Mouse (Mus musculus) embryonic facial prominence, embryonic 12.5 days (tissue): Measurements from ENCODE around the gene Zdhhc16. TPM values are rescaled to one million over a fixed set of nuclear protein-coding genes. Genes with fewer than 3 reads are reported as not detected.
"Not testable (repeated sequence)": the region's sequence is repeated elsewhere in the genome, so short reads cannot be mapped to it uniquely, and the experiment has no call there.

Experiments used
- ATAC-seq: fragments of 200-750 bp; cut with Nextera tagmentation; 2 replicates; pipeline ENCODE4 v1.8.0; 2017; ENCODE audit not compliant: insufficient number of reproducible peaks, insufficient read depth, low FRiP score, low TSS enrichment
- H3K27ac ChIP-seq: fragments of 300-500 bp; sonication (generic); 2 replicates; pipeline ENCODE4 v1.5.1; 2016; ENCODE audit warnings: mild to moderate bottlenecking
- H3K27me3 ChIP-seq: fragments of 300-500 bp; sonication (generic); 2 replicates; pipeline ENCODE4 v1.6.1; 2016; ENCODE audit warnings: mild to moderate bottlenecking, moderate library complexity
- H3K36me3 ChIP-seq: fragments of 300-500 bp; sonication (generic); 2 replicates; pipeline ENCODE4 v1.6.1; 2016; ENCODE audit warnings: mild to moderate bottlenecking
- H3K4me1 ChIP-seq: fragments of 300-500 bp; sonication (generic); 2 replicates; pipeline ENCODE4 v1.6.1; 2016
- H3K4me2 ChIP-seq: fragments of 300-500 bp; sonication (generic); replicated peaks from 2 replicates; pipeline ENCODE4 v1.6.1; 2016; ENCODE audit warnings: mild to moderate bottlenecking, moderate library complexity
- H3K4me3 ChIP-seq: fragments of 300-500 bp; sonication (generic); 2 replicates; pipeline ENCODE4 v1.5.1; 2016; ENCODE audit warnings: mild to moderate bottlenecking
- H3K9ac ChIP-seq: fragments of 300-500 bp; sonication (generic); 2 replicates; pipeline ENCODE4 v1.6.1; 2016; ENCODE audit warnings: mild to moderate bottlenecking, moderate library complexity
- H3K9me3 ChIP-seq: fragments of 300-500 bp; sonication (generic); 2 replicates; pipeline ENCODE4 v1.6.1; 2016; ENCODE audit warnings: mild to moderate bottlenecking, moderate library complexity
- WGBS: fragments of 180-500 bp; shearing (Covaris S2); methylation state at CpG from one replicate; pipeline ENCODE4 v1.1.7; 2016; 5-methylcytosine and 5-hydroxymethylcytosine counted together
- polyA plus RNA-seq: library from polyadenylated mRNA; unstranded; fragments of >200 nt; fragmentation: Nextera tagmentation; extraction: Ambion mirVana; gene quantifications from 2 replicates; pipeline ENCODE4 v1.2.1, GENCODE M21; 2016

The Zdhhc16 gene
- polyA plus RNA-seq, 1 experiment from 2014 or later: 94.2 TPM

- no peak overlapping the region for H3K4me3 ChIP-seq
- ATAC-seq: no peak
- H3K9ac ChIP-seq: no peak overlapping the region
- H3K27ac ChIP-seq: no peak overlapping the region
- H3K36me3 ChIP-seq: no peaks in the 10 kb centered on the region
- H3K4me1 ChIP-seq: no peaks in the 10 kb centered on the region
- no peak overlapping the region for H3K4me2 ChIP-seq
- H3K27me3 ChIP-seq: no peaks in the 10 kb centered on the region
- 63% methylated on average over 6 of the region's 6 CpGs for WGBS
- H3K9me3 ChIP-seq: no peaks in the 10 kb centered on the region
Measured at GRCm38 (mm10) chr19:41906311-41907078, 26.8 kb upstream of the Zdhhc16 start.

- 60% methylated on average over 8 of the region's 8 CpGs for WGBS
- no peak overlapping the region for H3K4me2 ChIP-seq
Measured at GRCm38 (mm10) chr19:41907079-41907760, 26.1 kb upstream of the Zdhhc16 start.

GRCm38 (mm10) chr19:41908736-41909135 lies 24.5 kb upstream of the Zdhhc16 start:
- H3K4me1 ChIP-seq: peaks cover 4% of the 10 kb centered on the region
- no peaks in the 10 kb centered on the region for H3K27me3 ChIP-seq
- no peak overlapping the region for H3K4me3 ChIP-seq
- 91% methylated on average over 3 of the region's 3 CpGs for WGBS
- no peak for ATAC-seq
- no peaks in the 10 kb centered on the region for H3K36me3 ChIP-seq
- no peaks in the 10 kb centered on the region for H3K9me3 ChIP-seq
- H3K4me2 ChIP-seq: no peak overlapping the region
- H3K27ac ChIP-seq: no peak overlapping the region
- no peak overlapping the region for H3K9ac ChIP-seq

More at GRCm38 (mm10) chr19:41907079-41907760, 26.1 kb upstream of the Zdhhc16 start:
- no peaks in the 10 kb centered on the region for H3K36me3 ChIP-seq
- H3K27me3 ChIP-seq: no peaks in the 10 kb centered on the region
- no peaks in the 10 kb centered on the region for H3K9me3 ChIP-seq
- no peaks in the 10 kb centered on the region for H3K4me1 ChIP-seq
- H3K27ac ChIP-seq: no peak overlapping the region
- no peak overlapping the region for H3K4me3 ChIP-seq
- ATAC-seq: no peak
- no peak overlapping the region for H3K9ac ChIP-seq

- Histone ChIP-seq H3K4me3 (no peak overlapping the region), H3K27me3 (no peaks in the 10 kb centered on the region), H3K4me2 (no peak overlapping the region), H3K9me3 (no peaks in the 10 kb centered on the region), H3K36me3 (no peaks in the 10 kb centered on the region), H3K4me1 (peaks cover 15% of the 10 kb centered on the region), H3K9ac (no peak overlapping the region), H3K27ac (no peak overlapping the region)
- no peak for ATAC-seq
- WGBS: 83% methylated on average over 2 of the region's 2 CpGs
Measured at GRCm38 (mm10) chr19:41910396-41910795, 22.9 kb upstream of the Zdhhc16 start.

GRCm38 (mm10) chr19:41911178-41912073 lies 21.9 kb upstream of the Zdhhc16 start, which contains the start of gene Pgam1:
Pgam1 (plus strand) TSS chr19:41911923.
- H3K4me2 ChIP-seq: peak within 1 kb of the TSS; percentile 78
- 6% methylated on average over 53 of the region's 54 CpGs for WGBS
- H3K9ac ChIP-seq: peak within 1 kb of the TSS; percentile 85
- peaks cover 8% of the 10 kb centered on the region for H3K36me3 ChIP-seq
- peak within 1 kb of the TSS; percentile 76 for H3K4me3 ChIP-seq
- H3K27me3 ChIP-seq: no peaks in the 10 kb centered on the region
- peak; percentile 81 for ATAC-seq
- H3K4me1 ChIP-seq: peaks cover 15% of the 10 kb centered on the region
- no peaks in the 10 kb centered on the region for H3K9me3 ChIP-seq
- H3K27ac ChIP-seq: peak within 1 kb of the TSS; percentile 91

- ATAC-seq: peak; percentile 60; the same call in 1 of the 2 replicates
- Histone ChIP-seq H3K27ac (peak overlapping the region; percentile 91), H3K4me2 (peak overlapping the region; percentile 78), H3K36me3 (peaks cover 17% of the 10 kb centered on the region), H3K9ac (peak overlapping the region; percentile 85), H3K4me3 (peak overlapping the region; percentile 76), H3K4me1 (peaks cover 15% of the 10 kb centered on the region), H3K9me3 (no peaks in the 10 kb centered on the region), H3K27me3 (no peaks in the 10 kb centered on the region)
- under 1% methylated on average over 53 of the region's 53 CpGs for WGBS
Measured at GRCm38 (mm10) chr19:41912121-41913080, 20.9 kb upstream of the Zdhhc16 start.

GRCm38 (mm10) chr19:41913774-41914591 lies 19.3 kb upstream of the Zdhhc16 start:
- WGBS: 37% methylated on average over 6 of the region's 6 CpGs
- Histone ChIP-seq H3K4me3 (peak overlapping the region; percentile 76), H3K9ac (peak overlapping the region; percentile 85), H3K9me3 (no peaks in the 10 kb centered on the region), H3K4me2 (peak overlapping the region; percentile 78), H3K36me3 (peaks cover 24% of the 10 kb centered on the region), H3K27me3 (no peaks in the 10 kb centered on the region), H3K4me1 (peaks cover 15% of the 10 kb centered on the region), H3K27ac (no peak overlapping the region)
- ATAC-seq: no peak

- not testable (repeated sequence) for H3K9ac ChIP-seq, H3K27ac ChIP-seq, ATAC-seq, H3K27me3 ChIP-seq, H3K4me3 ChIP-seq, H3K9me3 ChIP-seq
- peaks cover 15% of the 10 kb centered on the region for H3K4me1 ChIP-seq
- H3K36me3 ChIP-seq: peaks cover 29% of the 10 kb centered on the region
- H3K4me2 ChIP-seq: peak overlapping the region; percentile 78
Measured at GRCm38 (mm10) chr19:41914592-41914882, 18.7 kb upstream of the Zdhhc16 start.

- 82% methylated on average over 3 of the region's 3 CpGs for WGBS
- Histone ChIP-seq H3K36me3 (peaks cover 35% of the 10 kb centered on the region), H3K27ac (no peak overlapping the region)
Measured at GRCm38 (mm10) chr19:41915294-41915693, 18.0 kb upstream of the Zdhhc16 start.

GRCm38 (mm10) chr19:41916853-41917252 lies 16.4 kb upstream of the Zdhhc16 start:
- WGBS: 83% methylated on average over 4 of the region's 4 CpGs

More at GRCm38 (mm10) chr19:41915294-41915693, 18.0 kb upstream of the Zdhhc16 start:
- Histone ChIP-seq H3K27me3 (no peaks in the 10 kb centered on the region), H3K9me3 (no peaks in the 10 kb centered on the region), H3K4me2 (no peak overlapping the region), H3K4me1 (peaks cover 15% of the 10 kb centered on the region), H3K9ac (no peak overlapping the region), H3K4me3 (no peak overlapping the region)
- ATAC-seq: no peak

More at GRCm38 (mm10) chr19:41916853-41917252, 16.4 kb upstream of the Zdhhc16 start:
- Histone ChIP-seq H3K36me3 (peaks cover 35% of the 10 kb centered on the region), H3K27ac (no peak overlapping the region), H3K9me3 (no peaks in the 10 kb centered on the region), H3K4me3 (no peak overlapping the region), H3K27me3 (no peaks in the 10 kb centered on the region), H3K9ac (no peak overlapping the region), H3K4me2 (no peak overlapping the region), H3K4me1 (peaks cover 15% of the 10 kb centered on the region)
- ATAC-seq: no peak
